Mouse (Mus musculus) C2C12 (cell line): ENCODE data around the gene Trabd2b. TPM values are rescaled to one million over a fixed set of nuclear protein-coding genes. Genes with fewer than 3 reads are reported as not detected.

Experiments
- H3K27me3 ChIP-seq: one replicate; pipeline ENCODE4 v1.6.1; 2011; ENCODE audit not compliant: control insufficient read depth, insufficient read depth, insufficient read length
- H3K36me3 ChIP-seq: one replicate; pipeline ENCODE4 v1.6.1; 2011; ENCODE audit not compliant: control insufficient read depth, insufficient read depth
- H3K4me3 ChIP-seq: one replicate; pipeline ENCODE4 v1.5.1; 2011; ENCODE audit warnings: mild to moderate bottlenecking, control low read depth; ENCODE audit not compliant: poor library complexity, insufficient read depth, severe bottlenecking
- H3K79me2 ChIP-seq: one replicate; pipeline ENCODE4 v1.6.1; 2011; ENCODE audit not compliant: control insufficient read depth, insufficient read depth
- H3K79me3 ChIP-seq: one replicate; pipeline ENCODE4 v1.6.1; 2011; ENCODE audit warnings: low read depth, control low read depth
- H3ac ChIP-seq: one replicate; pipeline ENCODE3; 2011; ENCODE audit warnings: low read depth; ENCODE audit not compliant: control insufficient read depth, insufficient read length
- CEBPB ChIP-seq: IDR thresholded peaks from one replicate; pipeline ENCODE4 v1.6.1; 2011; ENCODE audit warnings: low read depth, mild to moderate bottlenecking, control low read depth, moderate library complexity
- CTCF ChIP-seq: IDR thresholded peaks from one replicate; pipeline ENCODE4 v1.5.1; 2011; ENCODE audit not compliant: control insufficient read depth, insufficient read depth, insufficient read length
- FOSL1 ChIP-seq: IDR thresholded peaks from one replicate; pipeline ENCODE4 v1.8.0; 2011; ENCODE audit warnings: mild to moderate bottlenecking, low read length; ENCODE audit not compliant: poor library complexity, insufficient read depth, severe bottlenecking
- MAX ChIP-seq: IDR thresholded peaks from one replicate; pipeline ENCODE4 v1.6.1; 2011; ENCODE audit warnings: mild to moderate bottlenecking, control low read depth
- MYOD1 ChIP-seq: IDR thresholded peaks from one replicate; pipeline ENCODE4 v1.6.1; 2011; ENCODE audit warnings: low read depth; ENCODE audit not compliant: control insufficient read depth, insufficient read length
- MYOG ChIP-seq: IDR thresholded peaks from one replicate; pipeline ENCODE4 v1.6.1; 2011; ENCODE audit not compliant: control insufficient read depth, insufficient read length; ENCODE audit errors: extremely low read depth
- USF1 ChIP-seq: IDR thresholded peaks from one replicate; pipeline ENCODE4 v1.6.1; 2011; ENCODE audit warnings: low read depth, mild to moderate bottlenecking, control low read depth, moderate library complexity
- polyA plus RNA-seq: library from polyadenylated mRNA; unstranded; fragments of >200 nt; fragmentation: generic; extraction: Trizol; gene quantifications from one replicate; pipeline ENCODE4 v1.2.1, GENCODE M21; 2012; ENCODE audit warnings: missing spikeins

The Trabd2b gene
- polyA plus RNA-seq, 1 experiment, result 0.28 TPM

DNA sequence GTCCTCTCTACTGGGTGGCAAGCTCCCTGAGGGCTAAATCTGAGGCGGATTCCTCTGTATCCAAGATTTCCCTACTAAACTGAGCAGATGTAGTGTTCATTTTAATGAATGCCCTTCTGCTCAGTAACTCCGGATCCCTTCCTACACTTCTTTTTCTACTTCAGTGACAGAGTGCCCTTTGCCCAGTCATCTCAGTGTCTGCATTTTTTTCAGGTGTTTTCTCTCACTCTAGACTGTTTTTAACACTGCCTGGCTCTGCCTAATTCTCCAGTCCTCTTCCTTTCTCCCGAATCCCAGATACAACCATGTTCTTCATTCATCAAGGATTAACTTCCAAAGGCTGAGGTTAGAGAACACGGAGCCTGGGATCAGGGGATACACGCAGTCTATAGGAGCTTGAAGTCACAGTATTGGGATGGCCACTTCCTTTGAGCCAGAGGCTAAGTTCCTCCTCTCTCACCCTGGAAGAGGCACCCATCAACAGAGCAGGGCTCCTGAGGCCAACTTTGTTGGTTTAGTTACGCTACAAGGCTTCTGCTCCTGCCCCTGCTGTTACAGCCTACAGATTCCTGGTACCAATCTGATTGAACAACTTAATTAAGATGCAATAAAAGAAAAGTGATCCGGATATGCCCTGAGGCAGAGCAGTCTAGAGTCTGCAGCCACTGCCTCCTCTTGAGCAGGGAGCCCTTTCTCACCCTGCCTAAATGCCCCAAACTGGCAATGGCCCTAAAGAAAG lies 4.4 kb upstream of the Trabd2b start:
- Histone ChIP-seq H3K36me3 (no peaks in the 10 kb centered on the region), H3K27me3 (peaks cover 38% of the 10 kb centered on the region), H3ac (no peak overlapping the region), H3K4me3 (no peak overlapping the region), H3K79me2 (no peaks in the 10 kb centered on the region), H3K79me3 (no peaks in the 10 kb centered on the region)
- TF ChIP-seq CTCF, result no peak
- TF ChIP-seq MYOG, result no peak
- TF ChIP-seq USF1, result no peak
- no peak for TF ChIP-seq FOSL1
- TF ChIP-seq MAX, result no peak
- no peak for TF ChIP-seq MYOD1
- no peak for TF ChIP-seq CEBPB

GRCm38 (mm10) chr4:114405682-114406354 lies 706 bp upstream of the Trabd2b start:
- no peak for TF ChIP-seq MYOD1
- peak; percentile 60 for TF ChIP-seq MAX
- no peak for TF ChIP-seq CEBPB
- no peak for TF ChIP-seq FOSL1
- no peak for TF ChIP-seq MYOG
- peak; percentile 89 for TF ChIP-seq CTCF
- TF ChIP-seq USF1, result no peak
- Histone ChIP-seq H3K27me3 (peaks cover 37% of the 10 kb centered on the region), H3K4me3 (no peak overlapping the region), H3ac (peak overlapping the region; percentile 63), H3K79me2 (no peaks in the 10 kb centered on the region), H3K36me3 (no peaks in the 10 kb centered on the region), H3K79me3 (no peaks in the 10 kb centered on the region)

DNA sequence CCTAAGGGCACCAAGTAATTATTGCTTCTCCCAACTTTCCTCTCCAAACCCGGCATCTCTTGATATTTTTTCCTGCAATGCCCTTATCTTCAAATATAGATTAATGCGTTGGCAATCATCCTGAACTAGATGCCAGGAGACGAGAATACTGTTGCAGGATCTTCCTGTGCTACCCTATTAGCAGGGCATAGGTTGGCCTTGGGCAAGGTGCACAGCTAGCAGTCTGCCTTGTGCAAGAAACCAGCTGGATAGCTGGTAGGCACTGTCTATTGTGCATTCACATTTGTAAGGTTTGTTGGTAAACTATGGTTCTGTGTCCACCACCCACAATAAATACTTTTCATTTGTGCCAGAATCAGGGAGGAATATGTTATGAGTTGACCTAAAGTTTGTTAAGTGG lies 992 bp downstream of the Trabd2b start:
- Histone ChIP-seq H3K79me2 (no peaks in the 10 kb centered on the region), H3K79me3 (no peaks in the 10 kb centered on the region), H3ac (no peak overlapping the region), H3K27me3 (peaks cover 33% of the 10 kb centered on the region), H3K36me3 (no peaks in the 10 kb centered on the region), H3K4me3 (no peak overlapping the region)
- TF ChIP-seq MYOG (no peak), CTCF (no peak), MYOD1 (no peak), MAX (no peak)

DNA sequence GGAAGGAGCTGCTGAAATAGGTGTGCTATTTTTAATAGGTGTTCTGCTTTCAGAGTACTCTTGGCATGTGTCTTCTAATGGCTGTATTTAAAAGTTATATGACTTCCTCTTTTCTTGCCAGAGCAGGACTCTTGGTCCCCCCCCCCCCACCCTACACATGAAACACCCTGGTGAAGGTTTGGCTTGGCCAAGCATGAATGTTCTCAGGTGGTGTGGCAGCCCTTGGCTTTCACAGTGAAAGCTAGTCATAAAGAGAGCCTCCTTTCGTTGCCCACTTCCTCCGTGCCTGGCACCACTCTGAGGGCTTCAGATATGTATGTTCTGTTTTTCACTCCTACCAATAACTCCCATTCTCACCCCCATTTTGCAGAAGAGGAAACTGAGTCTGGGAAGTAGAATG lies 1.8 kb downstream of the Trabd2b start:
- Histone ChIP-seq H3ac (no peak overlapping the region), H3K79me3 (no peaks in the 10 kb centered on the region), H3K27me3 (peaks cover 28% of the 10 kb centered on the region), H3K36me3 (no peaks in the 10 kb centered on the region), H3K79me2 (no peaks in the 10 kb centered on the region), H3K4me3 (no peak overlapping the region)
- TF ChIP-seq CEBPB (no peak), CTCF (no peak), MYOD1 (no peak), MAX (no peak), FOSL1 (no peak), USF1 (no peak), MYOG (no peak)

- no peak overlapping the region for H3K4me3 ChIP-seq
- H3K36me3 ChIP-seq, result no peaks in the 10 kb centered on the region
- peaks cover 28% of the 10 kb centered on the region for H3K27me3 ChIP-seq
- no peak for TF ChIP-seq USF1
- H3K79me2 ChIP-seq, result no peaks in the 10 kb centered on the region
- no peaks in the 10 kb centered on the region for H3K79me3 ChIP-seq
- H3ac ChIP-seq, result no peak overlapping the region
Measured at GRCm38 (mm10) chr4:114408890-114409480, 2.5 kb downstream of the Trabd2b start.

GRCm38 (mm10) chr4:114409511-114409910 lies 3.0 kb downstream of the Trabd2b start:
- Histone ChIP-seq H3K36me3 (no peaks in the 10 kb centered on the region), H3K79me2 (no peaks in the 10 kb centered on the region), H3K4me3 (no peak overlapping the region), H3ac (no peak overlapping the region), H3K79me3 (no peaks in the 10 kb centered on the region), H3K27me3 (peaks cover 27% of the 10 kb centered on the region)
- TF ChIP-seq MAX (no peak), CTCF (no peak), MYOD1 (no peak), MYOG (no peak), CEBPB (no peak), USF1 (no peak), FOSL1 (no peak)
